Mouse (Mus musculus): ENCODE data around the gene Calhm4.
"Not testable (repeated sequence)": the region's sequence is repeated elsewhere in the genome, so short reads cannot be mapped to it uniquely, and the experiment has no call there.

The Calhm4 gene

DNA sequence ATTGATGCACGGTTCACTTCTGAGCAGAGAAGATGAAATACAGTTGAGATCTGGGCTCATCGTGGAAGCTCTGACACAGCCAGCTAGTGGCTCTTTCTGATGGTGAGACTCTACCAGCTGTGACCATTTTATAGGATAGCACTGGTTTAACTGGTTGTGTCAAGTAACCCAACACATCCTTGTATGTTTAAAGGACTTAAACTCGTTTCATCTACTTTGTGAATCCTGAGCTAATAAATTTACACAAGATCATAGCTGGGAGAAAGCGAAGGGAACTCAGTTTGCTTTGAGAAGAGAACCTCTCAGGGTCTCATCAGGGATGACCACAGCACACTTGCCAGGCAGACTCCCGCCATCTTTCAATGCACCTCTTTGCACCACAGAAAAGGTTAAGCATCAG, at the start of gene Calhm4:
Gene Calhm4 (minus strand): TSS at position 101 of the 400 bp plus-strand sequence.
- CTCF ChIA-PET: no interaction called here

DNA sequence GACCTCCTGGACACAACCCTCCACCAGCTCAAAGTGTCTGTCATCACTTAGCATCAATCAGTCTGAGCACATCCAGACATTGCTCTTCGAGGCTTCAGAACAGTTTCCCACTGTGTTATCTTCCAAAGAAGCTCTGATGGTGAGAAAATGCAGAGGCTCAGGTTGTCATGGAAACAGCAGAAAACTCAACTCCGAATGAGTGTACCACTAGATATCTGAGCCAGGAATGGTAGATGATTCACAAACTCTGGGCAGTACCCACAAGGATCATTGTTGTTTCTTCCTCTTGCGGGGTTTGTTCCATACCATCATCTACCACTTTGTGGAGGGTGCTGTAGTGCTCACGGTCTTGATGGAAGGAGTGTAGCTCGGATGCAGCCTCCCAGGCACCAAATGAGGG, 47.8 kb upstream of the Calhm4 start:
- CTCF ChIA-PET: no interaction called here

DNA sequence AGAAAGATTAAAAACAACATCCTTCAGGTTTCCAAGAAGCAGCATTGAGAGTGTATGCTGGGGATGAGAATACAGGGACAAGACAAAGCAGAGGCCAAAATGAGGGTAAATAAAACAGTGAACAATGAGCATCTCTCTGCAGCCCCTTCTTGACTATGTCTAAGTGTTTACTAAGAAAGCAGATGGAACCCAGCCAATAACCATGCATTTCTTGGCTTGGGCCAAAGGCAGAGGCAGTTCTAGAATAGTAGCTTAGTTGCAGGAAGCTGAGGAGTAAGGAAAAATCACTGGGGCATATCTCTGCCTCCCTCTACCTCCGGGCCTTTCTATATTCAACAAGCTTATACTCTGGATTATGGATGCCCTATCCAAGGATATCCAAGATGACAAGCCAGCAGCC, 46.4 kb upstream of the Calhm4 start:
- CTCF ChIA-PET: no interaction called here

DNA sequence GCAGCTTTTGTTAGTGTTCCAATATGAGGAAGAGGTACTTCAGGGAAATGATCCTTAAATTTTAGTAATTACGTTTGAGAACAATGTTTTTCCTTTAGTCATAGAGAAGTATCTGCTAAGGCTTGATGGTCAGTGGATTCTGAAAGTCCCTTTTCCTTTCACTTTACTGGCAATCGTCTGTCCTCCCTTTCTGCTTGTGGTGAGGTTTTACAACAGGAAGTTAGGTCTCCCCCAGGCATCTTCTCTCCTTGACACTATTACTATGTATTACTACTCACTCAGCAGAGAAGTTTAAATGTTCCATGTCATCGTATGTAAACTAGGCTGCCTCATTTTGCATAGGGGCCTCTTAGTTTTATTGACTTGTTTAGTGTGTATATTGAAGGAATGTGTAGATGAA, 45.4 kb upstream of the Calhm4 start:
- CTCF ChIA-PET: no interaction called here

DNA sequence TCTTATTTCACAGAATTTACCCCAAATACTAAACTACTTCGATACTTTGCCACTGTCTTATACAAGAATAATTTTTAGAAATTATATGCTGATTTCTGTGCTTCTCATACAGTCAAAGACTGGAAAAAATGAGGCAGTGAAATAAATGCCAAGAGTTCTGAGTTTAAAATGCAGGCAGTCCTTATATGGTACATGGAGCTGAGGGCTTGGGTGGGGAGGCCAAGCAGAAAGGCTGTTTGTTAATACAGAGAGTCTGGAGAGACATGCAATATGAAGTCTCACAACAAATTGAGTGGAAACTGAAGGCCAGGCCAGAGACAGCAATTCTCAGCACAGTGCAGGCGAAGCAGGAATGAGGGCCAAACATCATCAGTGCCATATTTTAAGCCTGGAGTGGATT, 44.4 kb upstream of the Calhm4 start:
- CTCF ChIA-PET: no interaction called here

DNA sequence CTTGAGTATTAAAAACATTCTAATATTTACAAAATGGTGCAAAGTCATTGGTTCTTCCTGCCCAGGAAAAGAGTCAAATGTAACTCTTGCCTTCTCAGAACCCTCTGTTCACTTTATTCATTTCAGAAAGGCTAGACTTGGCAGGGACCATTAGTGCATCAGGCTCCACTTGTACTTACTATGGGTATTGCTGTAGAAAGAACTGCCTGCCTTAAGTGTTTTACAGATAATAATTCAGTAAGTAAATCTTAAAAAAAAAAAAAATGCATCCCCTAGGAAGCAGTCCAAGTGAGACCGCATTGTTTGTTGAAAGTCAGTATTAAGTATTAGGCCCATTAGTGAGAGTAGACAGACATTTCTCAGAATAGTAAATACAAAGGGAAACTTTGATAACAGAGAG, 42.4 kb upstream of the Calhm4 start:
- CTCF ChIA-PET: no interaction called here

DNA sequence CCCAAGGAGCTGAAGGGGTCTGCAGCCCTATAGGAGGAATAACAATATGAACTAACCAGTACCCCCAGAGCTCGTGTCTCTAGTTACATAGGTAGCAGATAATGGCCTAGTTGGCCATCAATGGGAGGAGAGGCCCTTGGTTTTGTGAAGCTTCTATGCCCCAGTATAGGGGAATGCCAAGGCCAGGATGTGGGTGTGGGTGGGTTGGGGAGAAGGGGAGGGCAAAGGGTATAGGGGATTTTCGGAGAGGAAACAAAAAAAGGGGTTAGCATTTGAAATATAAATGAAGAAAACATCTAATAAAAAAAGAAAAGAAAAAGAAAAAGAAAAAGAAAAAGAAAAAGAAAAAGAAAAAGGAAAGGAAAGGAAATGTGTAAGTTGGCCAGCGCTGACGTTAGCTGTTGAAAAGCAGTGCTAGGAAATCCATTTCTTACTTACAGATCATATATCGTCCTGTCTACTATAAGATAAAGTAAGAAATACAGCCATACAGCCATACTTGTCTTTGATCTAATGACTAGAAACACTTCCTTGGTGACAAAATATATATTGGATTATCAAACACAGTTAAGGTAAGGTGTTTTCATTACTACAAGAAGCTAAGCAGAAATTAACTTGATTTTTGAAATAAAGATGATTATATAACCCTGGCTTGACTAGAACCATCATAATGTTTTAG, 30.6 kb upstream of the Calhm4 start:
- CTCF ChIA-PET: interaction anchor here (0.5 to 0.7 kb wide), 2 partner anchors 12 to 14 kb away, joined by 3 to 6 read pairs; no protein-coding TSS in a partner anchor

DNA sequence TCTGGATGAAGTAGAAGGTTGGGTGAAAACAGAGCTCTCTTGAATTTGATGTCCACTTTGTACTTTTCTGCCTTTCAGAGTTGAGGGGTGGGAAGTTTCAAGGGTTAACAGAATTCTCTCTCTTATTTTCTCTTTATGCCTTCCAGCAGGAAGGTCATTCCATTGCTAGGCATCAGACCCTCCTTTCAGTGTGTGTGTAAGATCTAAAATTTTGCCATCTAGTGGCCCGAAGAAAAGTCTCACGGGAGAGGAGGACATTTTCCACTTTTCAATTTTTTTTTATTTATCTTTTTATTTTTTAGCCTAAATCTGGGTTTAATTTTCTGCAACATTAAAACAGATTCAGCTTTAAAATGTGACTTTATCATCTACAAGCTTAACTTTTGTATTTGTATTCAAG, 27.5 kb upstream of the Calhm4 start:
- CTCF ChIA-PET: no interaction called here

DNA sequence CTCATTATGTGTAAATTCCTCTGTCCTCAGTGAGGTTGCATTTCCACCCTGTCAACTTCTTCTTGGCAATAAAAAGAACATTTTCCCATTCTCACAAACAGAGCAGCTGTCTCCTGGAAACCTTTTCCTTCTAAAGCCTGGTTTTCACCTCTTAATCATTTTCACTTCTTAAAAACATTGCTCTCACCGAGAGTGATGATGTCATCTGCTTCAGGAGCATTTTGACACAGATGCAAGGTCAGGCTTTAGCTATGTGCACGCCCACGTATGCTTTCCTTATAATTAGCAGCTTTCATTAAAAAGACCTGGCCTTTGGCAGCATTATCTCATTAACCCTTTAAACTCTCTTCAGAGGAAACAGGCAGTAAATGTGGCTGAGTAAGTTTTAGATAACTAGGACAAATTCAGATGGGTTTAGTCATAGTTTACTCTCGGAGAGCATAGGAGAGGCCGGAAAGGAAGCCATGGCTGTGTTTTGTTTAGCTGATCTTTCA, 26.9 kb upstream of the Calhm4 start:
- CTCF ChIA-PET: no interaction called here

DNA sequence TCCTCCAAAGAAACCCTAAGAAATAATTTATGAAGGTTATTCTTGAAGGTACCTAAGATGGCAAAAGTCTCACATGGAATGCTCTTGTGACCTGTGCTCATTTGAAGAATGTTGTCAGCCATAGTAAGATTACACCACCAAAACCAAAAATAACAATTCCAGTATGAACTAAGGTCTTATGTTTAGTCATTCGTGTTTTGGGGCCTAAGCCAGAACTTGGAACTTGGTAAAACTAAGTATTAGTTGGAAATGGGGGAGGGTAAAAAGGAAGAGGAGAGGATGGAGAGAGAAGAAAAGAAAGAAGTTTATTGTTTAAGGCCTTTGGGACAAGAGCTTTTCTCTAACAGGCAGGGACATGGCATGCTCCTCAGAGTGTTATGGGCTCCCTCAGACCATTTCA, 25.5 kb upstream of the Calhm4 start:
- CTCF ChIA-PET: no interaction called here

DNA sequence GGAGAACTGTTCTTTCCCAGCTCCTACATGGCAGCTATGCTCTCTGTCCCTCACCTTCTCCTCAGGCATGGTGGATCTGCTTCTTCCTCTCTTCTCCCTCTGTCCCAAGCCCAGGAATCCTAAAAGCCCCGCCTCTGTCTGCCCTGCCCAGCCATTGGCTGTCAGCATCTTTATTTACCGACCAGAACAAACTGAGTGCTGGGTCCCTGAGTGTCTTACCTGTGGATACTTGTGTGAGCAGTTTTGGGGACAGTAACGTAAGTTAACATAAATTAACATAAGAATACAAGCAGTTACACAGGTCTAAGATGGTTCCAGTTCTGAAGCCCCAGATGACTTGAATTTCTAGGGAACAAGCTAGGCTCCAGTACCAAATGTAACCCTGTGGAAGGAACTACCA, 22.5 kb upstream of the Calhm4 start:
- CTCF ChIA-PET: no interaction called here

DNA sequence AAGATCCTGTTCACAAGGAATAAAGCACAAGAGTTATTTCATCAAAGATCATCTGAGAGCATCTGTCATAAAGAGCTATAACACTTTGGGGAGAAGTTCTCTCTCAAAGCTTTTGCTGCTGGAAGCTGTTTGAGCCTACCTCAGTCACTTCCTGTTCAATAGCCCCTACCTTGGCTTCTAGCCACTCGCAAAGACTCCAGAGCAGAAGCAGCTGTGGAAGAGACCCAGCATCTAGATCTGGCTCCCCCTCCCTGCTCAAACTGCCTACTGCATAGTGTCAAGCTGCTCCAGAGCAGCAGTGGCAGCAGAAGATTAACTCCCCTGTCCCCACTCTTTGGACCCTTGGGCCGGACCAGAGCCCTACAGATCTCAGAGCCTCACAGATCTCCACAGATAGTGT, 9.9 kb upstream of the Calhm4 start:
- CTCF ChIA-PET: no interaction called here

DNA sequence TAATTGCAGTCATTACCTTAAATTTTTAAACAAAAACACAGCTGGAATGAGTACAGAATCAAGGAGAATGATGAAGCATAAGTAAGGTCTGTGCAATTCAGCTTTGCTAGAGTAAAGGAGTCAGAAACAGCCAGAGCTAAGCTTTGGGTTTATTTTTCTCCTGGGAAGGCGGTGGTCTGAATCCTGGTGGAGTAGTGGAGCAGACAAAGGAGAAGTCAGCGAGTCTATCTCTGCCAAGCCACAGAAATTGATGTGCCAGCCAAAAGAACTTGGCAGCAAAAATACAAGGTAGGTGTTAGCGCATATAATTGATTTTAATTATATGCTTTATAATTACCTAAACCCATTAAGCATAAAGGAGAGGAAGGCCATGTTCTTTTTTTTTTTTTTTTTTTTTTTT, 6.7 kb downstream of the Calhm4 start, which contains the start of gene Trappc3l:
Gene Trappc3l (plus strand): TSS at position 197 of the 400 bp plus-strand sequence.
- CTCF ChIA-PET: interaction anchor here (0.6 kb wide), 1 partner anchor 14 kb away, joined by 5 read pairs; no protein-coding TSS in a partner anchor

DNA sequence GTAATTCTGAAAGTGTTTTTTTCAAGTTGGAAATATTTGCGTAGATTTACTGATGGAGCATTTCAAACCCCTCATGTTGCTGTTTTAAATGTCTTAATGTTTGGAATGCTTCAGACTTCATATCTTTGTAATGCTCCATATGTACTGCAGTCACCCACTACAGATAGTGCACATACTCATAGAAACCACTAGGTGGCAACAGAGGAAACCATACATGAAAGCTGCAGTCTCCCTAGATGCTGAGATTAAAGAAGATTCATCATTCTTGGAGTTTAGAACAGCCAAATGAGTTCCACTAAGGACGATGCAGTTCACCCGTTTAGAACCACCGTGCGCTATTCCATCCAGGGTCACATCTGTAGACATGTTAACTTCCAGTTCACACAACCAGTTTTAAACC, 7.5 kb downstream of the Calhm4 start:
- CTCF ChIA-PET: no interaction called here

DNA sequence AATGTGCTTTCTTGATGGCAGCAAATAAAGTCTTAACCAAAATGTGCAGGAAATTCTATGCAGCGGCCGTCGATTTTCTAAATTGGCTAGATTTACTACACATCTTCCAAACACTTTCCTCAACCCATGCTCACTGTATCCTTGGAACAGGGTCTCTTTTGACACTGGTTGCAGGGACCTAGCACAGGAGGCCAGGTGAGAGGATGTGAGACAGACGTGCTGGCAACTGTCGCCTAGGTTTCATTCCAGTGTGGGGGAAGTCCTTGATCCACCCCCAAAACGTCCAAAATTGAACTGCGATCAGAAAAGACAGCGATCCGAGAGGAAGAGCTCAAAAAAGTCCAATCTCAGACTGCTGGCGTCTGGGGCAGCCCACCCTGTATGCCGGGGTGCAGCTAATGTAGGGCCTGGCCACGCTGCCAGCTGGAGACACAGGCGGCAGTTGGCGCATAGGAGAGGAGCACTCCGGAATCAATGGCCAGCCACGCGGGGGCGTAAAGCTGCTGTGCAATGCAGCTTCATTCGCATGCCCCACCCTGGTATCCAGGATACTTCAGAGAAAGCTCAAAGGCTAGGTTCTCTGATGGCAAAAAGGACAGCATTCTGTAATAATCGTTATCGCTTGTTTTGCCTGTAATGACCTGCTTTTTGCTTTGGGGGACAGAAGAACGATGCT, 10.3 kb downstream of the Calhm4 start:
- CTCF ChIA-PET: no interaction called here

DNA sequence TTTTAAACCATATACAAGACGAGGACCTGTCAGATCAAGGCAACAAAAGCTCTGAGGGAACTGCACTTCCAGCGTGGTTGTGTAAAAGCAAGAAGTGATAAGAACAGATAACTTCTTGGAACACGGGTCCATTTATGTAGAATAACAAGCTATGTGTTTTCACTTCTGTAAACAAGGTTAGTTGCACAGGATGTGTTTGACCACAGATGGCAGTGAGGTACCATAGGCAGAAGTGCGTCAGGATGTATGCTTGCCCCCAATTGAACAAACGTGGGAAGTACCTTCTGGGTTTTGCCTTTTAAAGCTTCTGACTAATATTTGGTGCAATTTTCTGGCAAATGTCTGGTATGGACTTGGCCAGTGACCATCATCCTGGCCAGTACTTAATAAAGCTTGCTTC, 13.8 kb downstream of the Calhm4 start:
- CTCF ChIA-PET: no interaction called here

DNA sequence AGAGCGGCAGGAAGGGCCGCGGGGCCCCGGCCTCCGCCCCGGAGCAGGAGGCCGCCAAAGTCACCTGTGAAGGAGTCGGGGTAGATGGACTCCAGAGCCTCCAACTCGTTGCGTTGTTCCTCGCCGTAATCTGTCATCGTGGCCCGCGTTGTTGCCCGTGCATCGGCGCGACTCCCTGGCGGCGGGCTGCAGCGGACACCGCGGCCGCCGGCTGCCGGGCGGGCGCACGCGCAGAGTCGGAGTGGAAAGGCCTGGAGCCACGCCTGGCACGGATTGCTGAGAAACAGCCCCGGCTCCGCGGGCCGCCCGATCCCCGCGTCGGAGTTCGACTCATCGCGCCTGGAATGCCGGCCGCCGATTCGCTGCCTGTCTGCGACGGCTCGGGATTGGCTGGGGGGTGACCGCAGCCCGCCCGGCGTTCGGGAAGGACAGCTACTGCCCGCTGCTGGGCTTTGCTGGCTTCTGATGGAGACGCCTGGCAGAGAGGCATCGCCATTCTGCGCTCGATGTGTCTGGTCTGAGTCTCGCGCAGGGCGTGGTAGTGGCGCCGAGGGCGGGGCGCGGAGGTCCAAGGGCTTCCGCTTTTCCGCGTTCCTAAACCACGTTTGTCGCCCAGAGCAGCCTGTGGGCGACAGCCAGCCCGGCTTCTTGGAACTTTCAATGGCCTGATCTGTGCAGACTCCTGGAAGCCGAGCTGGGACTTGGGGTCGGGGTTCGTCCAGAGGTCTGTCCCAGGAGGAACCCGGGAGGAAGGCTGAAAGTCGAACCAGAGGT, 24.6 kb downstream of the Calhm4 start, which contains the start of gene Rwdd1:
Gene Rwdd1 (minus strand): TSS at position 323 of the 774 bp plus-strand sequence.
- CTCF ChIA-PET: no interaction called here

DNA sequence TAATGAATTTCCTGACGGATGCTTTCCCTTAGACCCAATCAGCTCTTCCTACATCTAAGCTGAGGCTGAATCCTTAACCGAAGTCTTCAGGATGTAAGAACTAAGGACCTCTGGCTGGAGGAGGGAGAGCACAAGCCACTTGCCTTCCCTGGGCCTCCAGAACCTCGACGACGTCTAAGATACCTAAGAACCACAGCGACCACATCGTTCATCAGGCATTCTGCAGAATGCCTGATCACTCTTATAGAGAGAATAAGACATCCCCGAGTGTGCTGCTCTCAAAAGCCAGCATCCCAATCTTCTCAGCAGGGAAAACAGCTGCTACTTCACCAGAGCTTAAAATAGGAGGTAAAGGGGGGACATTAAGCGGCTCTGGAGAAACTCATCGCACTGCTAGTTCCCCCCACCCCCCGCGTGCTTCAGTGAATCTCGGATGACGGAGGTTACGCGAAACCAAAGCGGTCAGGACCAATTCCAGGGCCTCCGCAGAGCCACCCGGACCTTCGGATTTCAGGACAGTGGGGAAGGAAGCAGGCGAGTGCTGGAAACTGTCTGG, 25.3 kb downstream of the Calhm4 start:
- CTCF ChIA-PET: no interaction called here

DNA sequence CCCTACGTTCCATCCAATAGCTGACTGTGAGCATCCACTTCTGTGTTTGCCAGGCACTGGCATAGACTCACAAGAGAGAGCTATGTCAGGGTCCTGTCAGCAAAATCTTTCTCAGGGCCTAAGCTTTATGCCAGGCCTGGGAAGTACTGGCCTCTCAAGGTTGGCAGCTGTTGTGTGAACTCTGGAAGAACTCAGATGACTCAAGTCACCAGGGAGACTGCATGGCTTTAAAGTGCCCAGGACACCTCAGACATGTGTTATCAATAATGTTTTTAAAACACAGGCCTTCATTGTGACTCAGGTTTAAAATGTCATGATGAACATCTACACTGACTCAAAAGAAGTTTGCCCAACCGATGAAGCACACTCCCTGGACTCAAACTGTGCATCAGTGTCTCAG, 30.9 kb downstream of the Calhm4 start:
- CTCF ChIA-PET: no interaction called here

DNA sequence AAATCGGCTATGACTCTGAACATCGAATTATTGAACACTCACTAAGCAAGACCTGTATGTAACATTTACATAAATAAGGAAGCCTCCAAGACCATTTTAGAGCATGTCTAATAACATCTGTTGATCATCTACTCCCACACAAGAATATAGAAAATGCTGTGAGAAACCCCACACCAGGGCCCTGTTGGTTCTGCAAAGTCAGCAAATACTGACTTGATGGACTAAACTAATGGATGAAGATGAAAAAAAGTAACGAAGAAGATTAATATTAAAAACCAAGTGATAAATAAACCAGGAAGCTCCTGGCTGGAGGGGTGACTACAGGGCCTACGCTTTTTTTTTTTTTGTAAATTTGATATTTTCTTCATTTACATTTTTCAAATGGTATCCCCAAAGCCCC, 31.5 kb downstream of the Calhm4 start:
- CTCF ChIA-PET: no interaction called here

DNA sequence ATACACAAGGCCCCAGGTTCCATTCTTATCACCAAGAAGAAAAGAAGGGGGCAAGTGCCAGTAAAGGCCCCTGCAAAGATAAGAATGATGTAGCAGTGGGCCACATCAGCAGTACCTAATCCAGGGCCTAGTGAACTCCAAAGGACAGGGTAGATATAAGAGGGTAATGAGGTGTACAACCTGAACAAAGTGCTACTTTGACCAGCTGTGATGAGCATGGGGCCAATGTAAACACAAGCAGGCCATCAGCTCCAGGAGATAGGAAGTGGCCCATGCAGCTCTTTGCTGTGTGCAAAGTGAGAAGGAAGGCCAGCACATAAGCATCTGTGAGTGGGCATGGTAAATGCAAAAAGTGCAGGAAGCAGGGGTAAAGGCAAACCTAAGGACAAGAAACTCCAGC, 45.7 kb downstream of the Calhm4 start:
- CTCF ChIA-PET: no interaction called here

DNA sequence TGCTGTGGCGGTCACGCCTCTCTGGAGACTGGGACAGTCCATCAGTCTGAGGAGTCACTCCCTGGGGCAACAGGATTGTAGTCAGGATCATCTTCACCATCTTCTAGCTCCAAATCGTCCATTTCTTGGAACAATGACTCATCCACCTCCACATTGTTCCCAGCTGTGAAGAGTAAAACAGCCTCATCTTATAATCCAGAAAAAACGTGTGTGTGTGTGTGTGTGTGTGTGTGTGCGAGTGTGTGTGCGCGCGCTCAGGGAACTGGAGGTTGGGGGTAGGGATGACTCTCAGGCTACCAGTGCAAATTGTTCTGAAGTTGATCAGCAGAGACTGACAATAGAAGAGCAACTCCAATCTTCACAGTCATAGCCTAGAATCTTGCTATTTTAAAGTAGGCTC, 47.4 kb downstream of the Calhm4 start:
- CTCF ChIA-PET: not testable (repeated sequence)
